In the genomic region with DNA sequence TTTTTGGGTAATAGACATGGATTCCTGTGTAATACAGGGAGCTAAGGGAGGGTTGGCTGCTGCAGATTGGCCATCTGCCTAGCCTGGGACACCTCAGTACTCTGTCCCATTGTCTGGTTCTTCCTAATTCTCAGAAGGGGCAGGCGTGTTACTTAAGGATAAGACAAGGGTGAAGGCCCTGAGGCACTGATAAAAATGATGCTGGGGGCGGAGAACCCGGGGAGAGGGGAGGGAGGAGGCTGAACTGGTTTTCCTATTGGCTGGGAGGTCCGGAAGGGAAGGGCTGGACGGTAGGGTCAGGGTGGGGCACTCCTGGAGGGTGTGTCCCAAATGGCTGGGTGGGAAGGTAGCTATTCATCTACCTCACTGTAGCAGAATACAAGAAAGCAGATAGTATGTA, we compare ENCODE assay signal across 10 mouse cellular contexts. TPM values are rescaled to one million over a fixed set of nuclear protein-coding genes. Genes with fewer than 3 reads are reported as not detected.
DNase-seq lines count a peak whose midpoint lies in the region; ATAC-seq and TF ChIP-seq lines count a peak whose summit lies in the region.
"Had no signal": no experiment of that assay in that cellular context is flagged by ENCODE, and none has a peak within 500 bp of the region (broad histone marks: within the 10 kb centered on the region; RNA-seq: fewer than 3 reads in every experiment).

No protein-coding gene starts in this region.

- H3K4me1 ChIP-seq in E14TG2a.4 (replicated peaks; ENCODE audit: low read depth, low read length) = peaks cover 70% of the 10 kb centered on the region
- peaks cover 24% of the 10 kb centered on the region for H3K4me1 ChIP-seq in liver, postnatal 0 days (ENCODE audit: insufficient read depth)
- peaks cover 6% of the 10 kb centered on the region; the same call in 1 of the 2 replicates for H3K4me1 ChIP-seq in forebrain, embryonic 11.5 days (replicated peaks; ENCODE audit: control insufficient read depth, insufficient read depth, low read length)
- H3K4me1 ChIP-seq in forebrain, embryonic 16.5 days (replicated peaks; ENCODE audit: control insufficient read depth, insufficient read depth, low read length) = peaks cover 18% of the 10 kb centered on the region

- H3K9ac ChIP-seq in liver, postnatal 0 days (replicated peaks) = no peak overlapping the region
- H3K9ac ChIP-seq in forebrain, embryonic 11.5 days (ENCODE audit: low read length) = no peak overlapping the region
- H3K9ac ChIP-seq in forebrain, embryonic 16.5 days (replicated peaks; ENCODE audit: low read depth, low read length) = no peak overlapping the region

- DNase-seq in 3134 (ENCODE audit: extremely low read depth, insufficient read length, low spot score) = peak; percentile 74
- peak; percentile 82 for DNase-seq in liver, postnatal 0 days
- DNase-seq in forebrain, embryonic 11.5 days (ENCODE audit: low spot score) = no peak
- no peak for DNase-seq in layer of hippocampus, postnatal 36 days
- DNase-seq in retina, embryonic 14.5 days (ENCODE audit: low spot score) = no peak
- DNase-seq: forebrain, postnatal 0 days had no signal

- peak overlapping the region; percentile 91 for H3K27ac ChIP-seq in liver, postnatal 0 days (ENCODE audit: low read depth)
- no peak overlapping the region for H3K27ac ChIP-seq in forebrain, embryonic 11.5 days (ENCODE audit: low read depth, low read length)
- no peak overlapping the region for H3K27ac ChIP-seq in forebrain, embryonic 16.5 days (ENCODE audit: low read length)

- H3K36me3 ChIP-seq in E14TG2a.4 (ENCODE audit: insufficient read depth, low read length) = peaks cover 46% of the 10 kb centered on the region
- H3K36me3 ChIP-seq in liver, postnatal 0 days (replicated peaks; ENCODE audit: insufficient read depth, low read length) = peaks cover 21% of the 10 kb centered on the region
- peaks cover 3% of the 10 kb centered on the region; the same call in 1 of the 2 replicates for H3K36me3 ChIP-seq in forebrain, embryonic 11.5 days (ENCODE audit: control insufficient read depth, insufficient read depth, low read length)
- peaks cover 11% of the 10 kb centered on the region; the same call in 1 of the 2 replicates for H3K36me3 ChIP-seq in forebrain, embryonic 16.5 days (ENCODE audit: control insufficient read depth, insufficient read depth)

- no peaks in the 10 kb centered on the region for H3K9me3 ChIP-seq in E14TG2a.4 (ENCODE audit: low read length)
- no peaks in the 10 kb centered on the region for H3K9me3 ChIP-seq in liver, postnatal 0 days (ENCODE audit: low read length)
- H3K9me3 ChIP-seq in forebrain, embryonic 11.5 days (ENCODE audit: control insufficient read depth, low read length) = no peaks in the 10 kb centered on the region
- no peaks in the 10 kb centered on the region for H3K9me3 ChIP-seq in forebrain, embryonic 16.5 days (ENCODE audit: control insufficient read depth, low read length)
- H3K9me3 ChIP-seq: embryonic facial prominence, embryonic 10.5 days had no signal

- ATAC-seq in common myeloid progenitor, adult 5-6 weeks (replicated peaks; ENCODE audit: low read depth, poor library complexity, severe bottlenecking) = peak; percentile 65
- peak; percentile 88 for ATAC-seq in liver, postnatal 0 days
- ATAC-seq in forebrain, embryonic 11.5 days (replicated peaks; ENCODE audit: low FRiP score) = no peak
- no peak for ATAC-seq in forebrain, embryonic 16.5 days
- ATAC-seq: forebrain, postnatal 0 days had no signal

- TF ChIP-seq EP300 in liver, postnatal 0 days (IDR thresholded peaks at IDR 0.05; ENCODE audit: low read depth) = peak; percentile 99

- H3K27me3 ChIP-seq in E14TG2a.4 (ENCODE audit: insufficient read depth, low read length) = no peaks in the 10 kb centered on the region
- no peaks in the 10 kb centered on the region for H3K27me3 ChIP-seq in liver, postnatal 0 days (ENCODE audit: insufficient read depth, low read length)
- no peaks in the 10 kb centered on the region for H3K27me3 ChIP-seq in forebrain, embryonic 11.5 days (ENCODE audit: control insufficient read depth, insufficient read depth, low read length)
- no peaks in the 10 kb centered on the region for H3K27me3 ChIP-seq in forebrain, embryonic 16.5 days (replicated peaks; ENCODE audit: control insufficient read depth, insufficient read depth, low read length)

- H3K4me3 ChIP-seq in E14TG2a.4 (replicated peaks; ENCODE audit: low read length) = peak overlapping the region; percentile 94
- no peak overlapping the region; the same call in 1 of the 2 replicates for H3K4me3 ChIP-seq in liver, postnatal 0 days (ENCODE audit: low read depth, low read length)
- no peak overlapping the region for H3K4me3 ChIP-seq in forebrain, embryonic 11.5 days (ENCODE audit: low read depth, low read length)
- H3K4me3 ChIP-seq in forebrain, embryonic 16.5 days (replicated peaks; ENCODE audit: low read length) = no peak overlapping the region

- 32% methylated on average over 5 of the region's 5 CpGs for WGBS in liver, postnatal 0 days (ENCODE audit: insufficient replicate concordance)
- WGBS in forebrain, embryonic 11.5 days = 35% methylated on average over 5 of the region's 5 CpGs
- 41% methylated on average over 5 of the region's 5 CpGs for WGBS in forebrain, embryonic 16.5 days

- TF ChIP-seq CTCF in E14TG2a.4 (conservative IDR thresholded peaks at IDR 0.05; ENCODE audit: low read length) = no peak
- no peak for TF ChIP-seq CTCF in liver, postnatal 0 days (IDR thresholded peaks at IDR 0.05; ENCODE audit: low read depth)

- H3K4me2 ChIP-seq in liver, postnatal 0 days (ENCODE audit: low read depth, low read length) = peak overlapping the region; percentile 84
- H3K4me2 ChIP-seq in forebrain, embryonic 11.5 days (ENCODE audit: low read depth, low read length, severe bottlenecking) = no peak overlapping the region
- H3K4me2 ChIP-seq in forebrain, embryonic 16.5 days (ENCODE audit: low read length) = no peak overlapping the region

RNA-seq across cellular contexts. Expression of a gene that starts 1.2 kb away (rescaled TPM):
- 20.5 and 30.5 TPM in 2 replicates for total RNA-seq in common myeloid progenitor, adult 5-6 weeks (2017)
- 33.3 and 43.4 TPM in 2 replicates for polyA plus RNA-seq in liver, postnatal 0 days (2015; fragmentation: Nextera tagmentation; extraction: Ambion mirVana)
- 111 and 121 TPM in 2 replicates for polyA plus RNA-seq in forebrain, embryonic 11.5 days (2014; fragmentation: Nextera tagmentation; extraction: Ambion mirVana)
- 78.8 and 84.8 TPM in 2 replicates for polyA plus RNA-seq in forebrain, embryonic 16.5 days (2015; fragmentation: Nextera tagmentation; extraction: Ambion mirVana)
- 10 to 100 TPM; 40.4 to 43.2 TPM for total RNA-seq in layer of hippocampus, postnatal 36 days (2021)

RNA-seq across cellular contexts. Expression of a gene that starts 10.0 kb away (rescaled TPM):
- not detected in 2 replicates for total RNA-seq in common myeloid progenitor, adult 5-6 weeks (2017)
- not detected in 2 replicates for polyA plus RNA-seq in liver, postnatal 0 days (2015; fragmentation: Nextera tagmentation; extraction: Ambion mirVana)
- not detected in 2 replicates for polyA plus RNA-seq in forebrain, embryonic 11.5 days (2014; fragmentation: Nextera tagmentation; extraction: Ambion mirVana)
- 4.1 and 6.6 TPM in 2 replicates for polyA plus RNA-seq in forebrain, embryonic 16.5 days (2015; fragmentation: Nextera tagmentation; extraction: Ambion mirVana)
- 1 to 10 TPM; 1.3 to 1.4 TPM for total RNA-seq in layer of hippocampus, postnatal 36 days (2021)
- polyA plus RNA-seq: embryonic facial prominence, embryonic 10.5 days had no signal

RNA-seq across cellular contexts. Expression of a gene that starts 31.9 kb away (rescaled TPM):
- total RNA-seq in common myeloid progenitor, adult 5-6 weeks (2017) = 0.82 and 3.3 TPM in 2 replicates
- 1.6 and 2.2 TPM in 2 replicates for polyA plus RNA-seq in liver, postnatal 0 days (2015; fragmentation: Nextera tagmentation; extraction: Ambion mirVana)
- polyA plus RNA-seq in forebrain, embryonic 11.5 days (2014; fragmentation: Nextera tagmentation; extraction: Ambion mirVana) = 0.45 and 0.51 TPM in 2 replicates
- polyA plus RNA-seq in forebrain, embryonic 16.5 days (2015; fragmentation: Nextera tagmentation; extraction: Ambion mirVana) = 0.30 and 0.39 TPM in 2 replicates
- total RNA-seq in layer of hippocampus, postnatal 36 days (2021) = 10 to 100 TPM; 11.8 to 13.9 TPM
- total RNA-seq: forebrain, postnatal 0 days had no signal

RNA-seq across cellular contexts. Expression of a gene that starts 39.2 kb away (rescaled TPM):
- 9.7 and 11.6 TPM in 2 replicates for total RNA-seq in common myeloid progenitor, adult 5-6 weeks (2017)
- polyA plus RNA-seq in liver, postnatal 0 days (2015; fragmentation: Nextera tagmentation; extraction: Ambion mirVana) = 6.3 and 7.4 TPM in 2 replicates
- 2.7 and 3.0 TPM in 2 replicates for polyA plus RNA-seq in forebrain, embryonic 11.5 days (2014; fragmentation: Nextera tagmentation; extraction: Ambion mirVana)
- polyA plus RNA-seq in forebrain, embryonic 16.5 days (2015; fragmentation: Nextera tagmentation; extraction: Ambion mirVana) = 1.3 and 2.0 TPM in 2 replicates
- 10 to 100 TPM; 18.1 to 19.6 TPM for total RNA-seq in layer of hippocampus, postnatal 36 days (2021)

RNA-seq across cellular contexts. Expression of a gene that starts 52.0 kb away (rescaled TPM):
- total RNA-seq in common myeloid progenitor, adult 5-6 weeks (2017) = 42.4 and 47.0 TPM in 2 replicates
- polyA plus RNA-seq in liver, postnatal 0 days (2015; fragmentation: Nextera tagmentation; extraction: Ambion mirVana) = 11.5 and 11.8 TPM in 2 replicates
- polyA plus RNA-seq in forebrain, embryonic 11.5 days (2014; fragmentation: Nextera tagmentation; extraction: Ambion mirVana) = 33.8 and 35.4 TPM in 2 replicates
- polyA plus RNA-seq in forebrain, embryonic 16.5 days (2015; fragmentation: Nextera tagmentation; extraction: Ambion mirVana) = 36.6 and 41.9 TPM in 2 replicates
- 10 to 100 TPM; 23.6 to 24.0 TPM for total RNA-seq in layer of hippocampus, postnatal 36 days (2021)

Comparison
In these comparisons a context has a peak if more than half of its experiments do, and no peak if none do; other contexts are left out.
1. DNase-seq: peak in 3134 (single experiment) and liver, postnatal 0 days (single experiment); none in forebrain, embryonic 11.5 days (single experiment), layer of hippocampus, postnatal 36 days (0 of 2) and retina, embryonic 14.5 days (single experiment).
2. ATAC-seq: peak in common myeloid progenitor, adult 5-6 weeks (single experiment) and liver, postnatal 0 days (single experiment); none in forebrain, embryonic 11.5 days (single experiment) and forebrain, embryonic 16.5 days (single experiment).